Comparison of ENCODE assay signal across 22 mouse cellular contexts in the genomic region with DNA sequence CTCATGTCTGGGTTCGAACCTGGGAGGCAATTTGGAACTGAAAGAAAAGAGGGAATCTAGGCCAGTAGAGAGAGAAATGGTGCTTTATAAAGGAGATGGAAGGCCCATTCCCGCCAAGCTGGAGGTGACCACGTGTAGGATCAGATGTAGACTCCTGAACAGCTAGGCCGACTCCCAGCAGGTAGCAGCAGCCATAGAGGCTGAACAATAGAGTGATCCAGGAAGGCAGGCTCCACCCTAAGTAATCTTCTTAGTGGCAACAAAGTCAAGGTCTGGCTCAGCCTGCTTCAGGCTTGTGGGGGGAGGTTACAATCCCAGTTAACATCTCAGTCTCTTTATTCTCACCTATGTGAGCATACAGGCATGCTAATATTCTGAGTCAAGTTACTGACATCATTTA.
A peak's percentile ranks its signal among the peaks of the same experiment; 100 is the strongest.
DNase-seq lines count a peak whose midpoint lies in the region; TF ChIP-seq lines count a peak whose summit lies in the region.
"Had no signal": no experiment of that assay in that cellular context is flagged by ENCODE, and none has a peak within 500 bp of the region (broad histone marks: within the 10 kb centered on the region; RNA-seq: fewer than 3 reads in every experiment).

No protein-coding gene starts in this region.

- peak; percentile 78 for DNase-seq in ES-CJ7 (ENCODE audit: low read depth, low spot score)
- peak; percentile 7 for DNase-seq in ES-E14 (ENCODE audit: low read depth, low spot score)
- DNase-seq in R1 (ENCODE audit: low read depth, low spot score), result peak; percentile 74
- peak; percentile 43 for DNase-seq in ZHBTc4 (ENCODE audit: low read depth, low spot score)
- no peak for DNase-seq in left cerebral cortex, postnatal 14 days (ENCODE audit: low spot score in 2 of 2)
- DNase-seq in right cerebral cortex, postnatal 4 days, result no peak
- DNase-seq in adrenal gland, postnatal 14 days, result no peak
- DNase-seq in urinary bladder, adult 2 months (ENCODE audit: low spot score), result no peak
- DNase-seq: adrenal gland, adult 2 months; adrenal gland, adult 8-10 months; adrenal gland, postnatal 10 days; adrenal gland, postnatal 25 days; adrenal gland, postnatal 36 days; B cell, adult 2 months; cerebellum, adult 11 months; cerebellum, adult 11-12 months; cerebellum, adult 18-20 months; cerebellum, adult 2 months; cerebellum, adult 8-10 months; cerebellum, adult 9-10 months; cerebellum, adult 9-11 months had no signal

- no peak overlapping the region for H3K4me3 ChIP-seq in ES-E14 (ENCODE audit: insufficient read depth in 1 of 2, low read depth in 1 of 2, low read length in 2 of 2, poor library complexity in 1 of 2, severe bottlenecking in 1 of 2)

- no peaks in the 10 kb centered on the region for H3K36me3 ChIP-seq in ES-E14 (ENCODE audit: control insufficient read depth, insufficient read depth, low read length, poor library complexity, severe bottlenecking)
- H3K36me3 ChIP-seq: G1E had no signal

- in situ Hi-C loops in ES-E14 (cut with MboI; ENCODE audit: low sequenced_read_pairs in 2 of 2, unreplicated experiment in 2 of 2), result no loop called here

- no peaks in the 10 kb centered on the region for H3K4me1 ChIP-seq in ES-E14 (ENCODE audit: control insufficient read depth in 2 of 2, insufficient read depth in 2 of 2, low read length in 2 of 2, poor library complexity in 1 of 2)

- intact Hi-C loops in left cerebral cortex, postnatal 14 days (cut with DNase I), result no loop called here

- no peak overlapping the region for H3K9ac ChIP-seq in ES-E14 (ENCODE audit: insufficient read depth, low read depth, low read length, poor library complexity, severe bottlenecking)

- H3K27ac ChIP-seq in ES-E14 (ENCODE audit: insufficient read depth, low read depth, low read length, poor library complexity, severe bottlenecking), result no peak overlapping the region

- H3K9me3 ChIP-seq in ES-E14 (ENCODE audit: control insufficient read depth, insufficient read depth, low read depth, low read length), result no peaks in the 10 kb centered on the region
- H3K9me3 ChIP-seq: G1E had no signal

TF ChIP-seq in ES-E14, 5 proteins besides CTCF, POLR2A, EP300 and RAD21:
- TF ChIP-seq HCFC1 (IDR thresholded peaks at IDR 0.05; ENCODE audit: borderline replicate concordance, insufficient read depth, low read length) (no peak), ZNF384 (IDR thresholded peaks at IDR 0.05; ENCODE audit: low read depth, low read length) (no peak), CHD2 (IDR thresholded peaks at IDR 0.05; ENCODE audit: low read depth, low read length) (no peak), ZC3H11A (IDR thresholded peaks at IDR 0.05; ENCODE audit: borderline replicate concordance, low read depth, low read length) (no peak), MAFK (IDR thresholded peaks at IDR 0.05; ENCODE audit: insufficient read depth, low read depth, low read length) (no peak)
TF ChIP-seq in ES-E14: peak in this region for 0.

Comparison
In these comparisons a context has a peak if more than half of its experiments do, and no peak if none do; other contexts are left out.
1. DNase-seq: peak in ES-CJ7 (single experiment), ES-E14 (single experiment), R1 (single experiment) and ZHBTc4 (single experiment); none in left cerebral cortex, postnatal 14 days (0 of 2), right cerebral cortex, postnatal 4 days (single experiment), adrenal gland, postnatal 14 days (single experiment) and urinary bladder, adult 2 months (single experiment).